In genomic region chr8:76540611-76541010, GRCm38 (mm10) we compare ENCODE assay signal across 14 mouse cellular contexts.
DNase-seq lines count a peak whose midpoint lies in the region.
"Had no signal": no experiment of that assay in that cellular context is flagged by ENCODE, and none has a peak within 500 bp of the region (broad histone marks: within the 10 kb centered on the region; RNA-seq: fewer than 3 reads in every experiment).

No protein-coding gene starts in this region.

- peak; percentile 52 for DNase-seq in adrenal gland, adult 8-10 months
- no peak for DNase-seq in adrenal gland, adult 18-20 months (ENCODE audit: low spot score in 2 of 2)
- peak; percentile 74 for DNase-seq in heart, adult 11 months
- DNase-seq in heart, postnatal 36 days, result no peak
- DNase-seq in 3T3-L1 (ENCODE audit: low read depth, low spot score), result peak; percentile 3
- DNase-seq in adrenal gland, postnatal 36 days, result peak; percentile 1 to 36
- DNase-seq in testis, postnatal 10 days (ENCODE audit: low spot score), result no peak
- DNase-seq: cerebellum, adult 18-20 months; cerebellum, adult 9-11 months; cerebellum, postnatal 36 days; gastrocnemius, postnatal 36 days; heart, adult 2 months; heart, postnatal 14 days; kidney, adult 18-20 months had no signal

- intact Hi-C loops in heart, postnatal 36 days (cut with DNase I), result no loop called here

Comparison
In these comparisons a context has a peak if more than half of its experiments do, and no peak if none do; other contexts are left out.
1. DNase-seq: peak in adrenal gland, adult 8-10 months (single experiment), heart, adult 11 months (single experiment), 3T3-L1 (single experiment) and adrenal gland, postnatal 36 days (2 of 2); none in adrenal gland, adult 18-20 months (0 of 2), heart, postnatal 36 days (0 of 2) and testis, postnatal 10 days (single experiment).